Mouse (Mus musculus): ENCODE measurements around the gene Olfr1052. TPM values are rescaled to one million over a fixed set of nuclear protein-coding genes. Genes with fewer than 3 reads are reported as not detected.
"Not testable (repeated sequence)": the region's sequence is repeated elsewhere in the genome, so short reads cannot be mapped to it uniquely, and the experiment has no call there.

Olfr1052 gene
- total RNA-seq (2014; fragmentation: Nextera tagmentation) (not detected in 2 replicates), total RNA-seq (2017) (not detected in 2 replicates)

DNA sequence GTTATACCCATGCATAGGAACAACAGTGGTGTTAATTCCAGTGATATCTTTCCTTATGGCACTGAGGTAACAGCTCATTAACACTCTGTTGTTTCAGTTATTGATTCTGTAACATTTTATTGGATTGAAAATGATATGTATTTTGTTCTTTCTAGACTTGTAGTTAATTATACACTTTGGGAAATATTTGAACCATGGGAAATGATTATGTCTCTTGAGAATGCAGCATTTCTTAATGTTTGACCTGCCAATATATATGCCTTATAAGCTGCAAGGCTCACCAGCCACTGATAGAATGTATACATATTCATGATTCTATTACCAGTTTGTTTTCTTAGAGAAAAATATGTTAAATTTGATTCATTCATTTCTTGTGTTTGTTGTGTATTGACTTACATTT, at the start of gene Olfr1052:
TSS of gene Olfr1052 (plus strand) at position 301 of the 400 bp plus-strand sequence.
- no peak for ATAC-seq (replicated peaks; ENCODE audit: poor library complexity, severe bottlenecking)

DNA sequence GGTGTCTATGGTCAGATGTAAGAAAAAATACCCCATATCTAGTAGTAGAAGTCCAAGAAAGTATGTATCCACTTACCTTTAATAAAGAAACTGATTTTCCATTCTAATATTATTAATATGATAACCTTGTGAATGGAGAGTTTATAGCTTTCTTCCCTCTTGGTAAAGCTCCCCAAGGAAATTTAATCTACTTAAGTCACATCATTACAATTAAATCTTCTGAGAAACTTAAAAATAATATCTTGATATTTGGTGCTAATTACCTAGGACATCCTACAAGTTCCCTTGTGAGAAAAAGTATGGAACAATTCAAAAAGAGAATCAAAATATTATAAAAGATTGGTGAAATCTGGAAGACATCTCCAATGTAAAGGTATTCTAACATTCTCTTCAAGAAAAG, 34.0 kb upstream of the Olfr1052 start, which contains the start of gene Olfr1049:
TSS of gene Olfr1049 (minus strand) at position 101 of the 400 bp plus-strand sequence.
- not testable (repeated sequence) for ATAC-seq (replicated peaks; ENCODE audit: poor library complexity, severe bottlenecking)

DNA sequence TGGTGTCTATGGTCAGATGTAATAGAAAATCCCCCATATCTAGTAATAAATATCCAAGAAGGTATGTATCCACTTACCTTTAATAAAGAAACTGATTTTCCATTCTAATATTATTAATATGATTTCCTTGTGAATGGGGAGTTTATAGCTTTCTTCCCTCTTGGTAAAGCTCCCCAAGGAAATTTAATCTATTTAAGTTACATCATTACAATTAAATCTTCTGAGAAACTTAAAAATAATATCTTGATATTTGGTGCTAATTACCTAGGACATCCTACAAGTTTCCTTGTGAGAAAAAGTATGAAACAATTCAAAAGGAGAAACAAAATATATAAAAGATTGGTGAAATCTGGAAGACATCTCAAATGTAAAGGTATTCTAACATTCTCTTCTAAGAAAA, 13.3 kb upstream of the Olfr1052 start, which contains the start of gene Olfr1051:
TSS of gene Olfr1051 (minus strand) at position 101 of the 400 bp plus-strand sequence.
- ATAC-seq (replicated peaks; ENCODE audit: poor library complexity, severe bottlenecking), result not testable (repeated sequence)

DNA sequence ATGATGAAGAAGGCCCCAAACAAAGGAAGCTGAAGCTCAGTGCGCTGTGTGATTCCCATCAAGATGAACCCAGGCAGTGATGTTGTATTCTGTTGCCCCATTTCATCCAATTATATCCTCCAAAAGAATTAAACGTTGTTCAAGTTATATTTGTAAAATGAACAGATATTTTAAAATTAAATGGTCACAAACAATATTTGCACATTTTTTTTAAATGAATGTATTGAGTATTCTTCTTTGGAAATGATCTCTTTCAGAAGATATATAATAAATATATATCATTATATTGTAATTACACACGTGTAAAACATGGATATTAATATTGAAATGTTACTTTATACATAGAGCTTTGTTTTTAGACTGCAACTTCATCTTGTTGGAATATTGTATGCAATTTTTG, 22.9 kb downstream of the Olfr1052 start, which contains the start of gene Olfr1053:
TSS of gene Olfr1053 (minus strand) at position 101 of the 400 bp plus-strand sequence.
- ATAC-seq (replicated peaks; ENCODE audit: poor library complexity, severe bottlenecking), result no peak

DNA sequence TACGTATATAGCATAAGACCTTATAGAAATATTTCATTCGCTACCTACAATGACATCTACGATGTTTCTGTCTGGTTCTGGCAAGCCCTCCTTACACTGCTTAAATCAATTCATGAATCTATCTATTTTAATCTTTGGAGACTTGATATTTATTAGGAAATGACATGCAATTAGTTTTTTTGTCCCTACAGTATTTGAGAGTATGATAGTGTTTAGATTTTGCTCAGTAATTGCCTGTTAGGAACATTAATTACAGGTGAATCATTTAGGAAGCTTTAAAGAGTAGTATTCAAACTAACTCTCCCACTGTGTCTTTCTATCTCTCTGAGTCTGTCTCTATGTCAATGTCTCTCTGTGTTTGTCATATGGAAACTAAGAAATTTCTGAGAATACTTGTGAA, 43.1 kb downstream of the Olfr1052 start, which contains the start of gene Olfr1054:
TSS of gene Olfr1054 (minus strand) at position 101 of the 400 bp plus-strand sequence.
- ATAC-seq (replicated peaks; ENCODE audit: poor library complexity, severe bottlenecking), result no peak

Other genes with a start within 250 kb of the Olfr1052 start
- not detected in 2 replicates for gene Olfr1034, start 246.6 kb upstream of the Olfr1052 start, total RNA-seq (2014; fragmentation: Nextera tagmentation)
- not detected in 2 replicates for gene Olfr1034, start 246.6 kb upstream of the Olfr1052 start, total RNA-seq (2017)
- gene Olfr1036, start 218.5 kb upstream of the Olfr1052 start, total RNA-seq (2014; fragmentation: Nextera tagmentation), result not detected in 2 replicates
- gene Olfr1036, start 218.5 kb upstream of the Olfr1052 start, total RNA-seq (2017), result not detected in 2 replicates
- not detected in 2 replicates for gene Olfr1037, start 205.1 kb upstream of the Olfr1052 start, total RNA-seq (2014; fragmentation: Nextera tagmentation)
- gene Olfr1037, start 205.1 kb upstream of the Olfr1052 start, total RNA-seq (2017), result not detected in 2 replicates
- gene Olfr1039, start 156.5 kb upstream of the Olfr1052 start, total RNA-seq (2014; fragmentation: Nextera tagmentation), result not detected in 2 replicates
- gene Olfr1039, start 156.5 kb upstream of the Olfr1052 start, total RNA-seq (2017), result not detected in 2 replicates
- gene Olfr1040, start 145.7 kb upstream of the Olfr1052 start, total RNA-seq (2014; fragmentation: Nextera tagmentation), result not detected in 2 replicates
- not detected in 2 replicates for gene Olfr1040, start 145.7 kb upstream of the Olfr1052 start, total RNA-seq (2017)
- gene Olfr1042, start 130.6 kb upstream of the Olfr1052 start, total RNA-seq (2014; fragmentation: Nextera tagmentation), result not detected in 2 replicates
- gene Olfr1042, start 130.6 kb upstream of the Olfr1052 start, total RNA-seq (2017), result not detected in 2 replicates
- gene Olfr1043, start 124.9 kb upstream of the Olfr1052 start, total RNA-seq (2014; fragmentation: Nextera tagmentation), result not detected in 2 replicates
- gene Olfr1043, start 124.9 kb upstream of the Olfr1052 start, total RNA-seq (2017), result not detected in 2 replicates
- gene Olfr1044, start 114.6 kb upstream of the Olfr1052 start, total RNA-seq (2014; fragmentation: Nextera tagmentation), result not detected in 2 replicates
- gene Olfr1044, start 114.6 kb upstream of the Olfr1052 start, total RNA-seq (2017), result not detected in 2 replicates
- not detected in 2 replicates for gene Olfr52, start 106.8 kb upstream of the Olfr1052 start, total RNA-seq (2014; fragmentation: Nextera tagmentation)
- gene Olfr52, start 106.8 kb upstream of the Olfr1052 start, total RNA-seq (2017), result not detected in 2 replicates
- gene Olfr1045, start 89.4 kb upstream of the Olfr1052 start, total RNA-seq (2014; fragmentation: Nextera tagmentation), result not detected in 2 replicates
- not detected in 2 replicates for gene Olfr1045, start 89.4 kb upstream of the Olfr1052 start, total RNA-seq (2017)
- gene Olfr1046, start 73.1 kb upstream of the Olfr1052 start, total RNA-seq (2014; fragmentation: Nextera tagmentation), result not detected in 2 replicates
- gene Olfr1046, start 73.1 kb upstream of the Olfr1052 start, total RNA-seq (2017), result not detected in 2 replicates
- not detected in 2 replicates for gene Olfr1047, start 61.1 kb upstream of the Olfr1052 start, total RNA-seq (2014; fragmentation: Nextera tagmentation)
- gene Olfr1047, start 61.1 kb upstream of the Olfr1052 start, total RNA-seq (2017), result not detected in 2 replicates
- not detected in 2 replicates for gene Olfr1048, start 52.2 kb upstream of the Olfr1052 start, total RNA-seq (2014; fragmentation: Nextera tagmentation)
- not detected in 2 replicates for gene Olfr1048, start 52.2 kb upstream of the Olfr1052 start, total RNA-seq (2017)
- not detected in 2 replicates for gene Olfr1049, start 34.1 kb upstream of the Olfr1052 start, total RNA-seq (2014; fragmentation: Nextera tagmentation)
- gene Olfr1049, start 34.1 kb upstream of the Olfr1052 start, total RNA-seq (2017), result not detected in 2 replicates
- not detected in 2 replicates for gene Olfr1051, start 13.4 kb upstream of the Olfr1052 start, total RNA-seq (2014; fragmentation: Nextera tagmentation)
- gene Olfr1051, start 13.4 kb upstream of the Olfr1052 start, total RNA-seq (2017), result not detected in 2 replicates
- gene Olfr1053, start 22.8 kb downstream of the Olfr1052 start, total RNA-seq (2014; fragmentation: Nextera tagmentation), result not detected in 2 replicates
- not detected in 2 replicates for gene Olfr1053, start 22.8 kb downstream of the Olfr1052 start, total RNA-seq (2017)
- not detected in 2 replicates for gene Olfr1054, start 43.0 kb downstream of the Olfr1052 start, total RNA-seq (2014; fragmentation: Nextera tagmentation)
- not detected in 2 replicates for gene Olfr1054, start 43.0 kb downstream of the Olfr1052 start, total RNA-seq (2017)
- not detected in 2 replicates for gene Olfr1055, start 57.8 kb downstream of the Olfr1052 start, total RNA-seq (2014; fragmentation: Nextera tagmentation)
- gene Olfr1055, start 57.8 kb downstream of the Olfr1052 start, total RNA-seq (2017), result not detected in 2 replicates
- gene Olfr1056, start 70.0 kb downstream of the Olfr1052 start, total RNA-seq (2014; fragmentation: Nextera tagmentation), result not detected in 2 replicates
- not detected in 2 replicates for gene Olfr1056, start 70.0 kb downstream of the Olfr1052 start, total RNA-seq (2017)
- gene Olfr1057, start 85.9 kb downstream of the Olfr1052 start, total RNA-seq (2014; fragmentation: Nextera tagmentation), result not detected in 2 replicates
- not detected in 2 replicates for gene Olfr1057, start 85.9 kb downstream of the Olfr1052 start, total RNA-seq (2017)
- not detected in 2 replicates for gene Olfr1058, start 96.1 kb downstream of the Olfr1052 start, total RNA-seq (2014; fragmentation: Nextera tagmentation)
- gene Olfr1058, start 96.1 kb downstream of the Olfr1052 start, total RNA-seq (2017), result not detected in 2 replicates
- gene Olfr1061, start 121.6 kb downstream of the Olfr1052 start, total RNA-seq (2014; fragmentation: Nextera tagmentation), result not detected in 2 replicates
- not detected in 2 replicates for gene Olfr1061, start 121.6 kb downstream of the Olfr1052 start, total RNA-seq (2017)
- not detected in 2 replicates for gene Olfr1062, start 134.3 kb downstream of the Olfr1052 start, total RNA-seq (2014; fragmentation: Nextera tagmentation)
- not detected in 2 replicates for gene Olfr1062, start 134.3 kb downstream of the Olfr1052 start, total RNA-seq (2017)
- not detected in 2 replicates for gene Olfr1065, start 158.1 kb downstream of the Olfr1052 start, total RNA-seq (2014; fragmentation: Nextera tagmentation)
- not detected in 2 replicates for gene Olfr1065, start 158.1 kb downstream of the Olfr1052 start, total RNA-seq (2017)
- gene Olfr1066, start 163.8 kb downstream of the Olfr1052 start, total RNA-seq (2014; fragmentation: Nextera tagmentation), result not detected in 2 replicates
- gene Olfr1066, start 163.8 kb downstream of the Olfr1052 start, total RNA-seq (2017), result not detected in 2 replicates
- gene Olfr228, start 194.9 kb downstream of the Olfr1052 start, total RNA-seq (2014; fragmentation: Nextera tagmentation), result not detected in 2 replicates
- gene Olfr228, start 194.9 kb downstream of the Olfr1052 start, total RNA-seq (2017), result not detected in 2 replicates
- gene Olfr1076, start 216.0 kb downstream of the Olfr1052 start, total RNA-seq (2014; fragmentation: Nextera tagmentation), result not detected in 2 replicates
- gene Olfr1076, start 216.0 kb downstream of the Olfr1052 start, total RNA-seq (2017), result not detected in 2 replicates

Data from granulocyte monocyte progenitor cell, adult 5-6 weeks (primary cell).